Mouse (Mus musculus): Measurements from ENCODE around the gene Crabp1. TPM values are rescaled to one million over a fixed set of nuclear protein-coding genes. Genes with fewer than 3 reads are reported as not detected.

The Crabp1 gene
- polyA plus RNA-seq, 1 experiment, result 23.1 TPM

DNA sequence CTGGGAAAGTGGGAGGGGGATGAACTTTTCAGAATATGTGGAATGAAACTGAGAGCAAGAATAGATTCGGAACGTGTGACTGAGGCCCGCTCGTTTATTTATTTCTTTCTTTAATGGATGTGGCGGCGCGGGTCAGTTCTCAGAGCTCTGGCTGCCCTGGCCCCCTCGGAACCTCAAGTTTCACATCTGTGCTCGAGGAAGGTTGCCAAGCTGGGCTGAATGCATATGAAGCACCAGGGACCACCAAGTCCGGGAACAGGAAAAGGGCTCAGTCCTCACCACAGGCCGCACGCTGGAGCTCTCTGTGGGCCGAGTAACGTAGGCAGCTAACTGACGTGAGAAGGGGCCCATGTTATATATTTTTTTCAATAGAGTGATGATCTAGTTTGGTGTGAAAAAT, 18.0 kb downstream of the Crabp1 start:
- no peak overlapping the region for H3K27ac ChIP-seq (ENCODE audit: control insufficient read depth, insufficient read depth, low read depth, low read length, poor library complexity)
- 83% methylated on average over 15 of the region's 15 CpGs for WGBS
- no peaks in the 10 kb centered on the region for H3K4me1 ChIP-seq (ENCODE audit: control insufficient read depth, insufficient read depth, low read length)
- no peak overlapping the region for H3K4me3 ChIP-seq (replicated peaks; ENCODE audit: control insufficient read depth, low read depth, low read length)
- TF ChIP-seq CTCF (IDR thresholded peaks at IDR 0.05; ENCODE audit: control insufficient read depth, insufficient read depth, low read length), result no peak
- TF ChIP-seq POLR2A (IDR thresholded peaks at IDR 0.05; ENCODE audit: borderline replicate concordance, control insufficient read depth, low read depth, low read length), result no peak

GRCm38 (mm10) chr9:54784003-54784402, 19.5 kb downstream of the Crabp1 start:
- TF ChIP-seq CTCF (IDR thresholded peaks at IDR 0.05; ENCODE audit: control insufficient read depth, insufficient read depth, low read length) (no peak), POLR2A (IDR thresholded peaks at IDR 0.05; ENCODE audit: borderline replicate concordance, control insufficient read depth, low read depth, low read length) (no peak)
- WGBS, result 63% methylated on average over 3 of the region's 3 CpGs

GRCm38 (mm10) chr9:54785215-54785614, 20.7 kb downstream of the Crabp1 start:
- 77% methylated on average over 3 of the region's 3 CpGs for WGBS
- no peak for TF ChIP-seq CTCF (IDR thresholded peaks at IDR 0.05; ENCODE audit: control insufficient read depth, insufficient read depth, low read length)
- no peak for TF ChIP-seq POLR2A (IDR thresholded peaks at IDR 0.05; ENCODE audit: borderline replicate concordance, control insufficient read depth, low read depth, low read length)
- no peaks in the 10 kb centered on the region for H3K4me1 ChIP-seq (ENCODE audit: control insufficient read depth, insufficient read depth, low read length)
- H3K27ac ChIP-seq (ENCODE audit: control insufficient read depth, insufficient read depth, low read depth, low read length, poor library complexity), result no peak overlapping the region
- H3K4me3 ChIP-seq (replicated peaks; ENCODE audit: control insufficient read depth, low read depth, low read length), result no peak overlapping the region

More at GRCm38 (mm10) chr9:54784003-54784402, 19.5 kb downstream of the Crabp1 start:
- Histone ChIP-seq H3K27ac (ENCODE audit: control insufficient read depth, insufficient read depth, low read depth, low read length, poor library complexity) (no peak overlapping the region), H3K4me1 (ENCODE audit: control insufficient read depth, insufficient read depth, low read length) (no peaks in the 10 kb centered on the region), H3K4me3 (replicated peaks; ENCODE audit: control insufficient read depth, low read depth, low read length) (no peak overlapping the region)

- Histone ChIP-seq H3K4me3 (replicated peaks; ENCODE audit: control insufficient read depth, low read depth, low read length) (no peak overlapping the region), H3K4me1 (ENCODE audit: control insufficient read depth, insufficient read depth, low read length) (no peaks in the 10 kb centered on the region), H3K27ac (ENCODE audit: control insufficient read depth, insufficient read depth, low read depth, low read length, poor library complexity) (no peak overlapping the region)
- 79% methylated on average over 1 of the region's 1 CpGs for WGBS
- TF ChIP-seq CTCF (IDR thresholded peaks at IDR 0.05; ENCODE audit: control insufficient read depth, insufficient read depth, low read length) (no peak), POLR2A (IDR thresholded peaks at IDR 0.05; ENCODE audit: borderline replicate concordance, control insufficient read depth, low read depth, low read length) (no peak)
These were observed 21.5 kb downstream of the Crabp1 start for GRCm38 (mm10) chr9:54786083-54786482.

- no peaks in the 10 kb centered on the region for H3K4me1 ChIP-seq (ENCODE audit: control insufficient read depth, insufficient read depth, low read length)
- H3K4me3 ChIP-seq (replicated peaks; ENCODE audit: control insufficient read depth, low read depth, low read length), result no peak overlapping the region
- no peak overlapping the region for H3K27ac ChIP-seq (ENCODE audit: control insufficient read depth, insufficient read depth, low read depth, low read length, poor library complexity)
- TF ChIP-seq CTCF (IDR thresholded peaks at IDR 0.05; ENCODE audit: control insufficient read depth, insufficient read depth, low read length), result no peak
- no peak for TF ChIP-seq POLR2A (IDR thresholded peaks at IDR 0.05; ENCODE audit: borderline replicate concordance, control insufficient read depth, low read depth, low read length)
- 46% methylated on average over 8 of the region's 8 CpGs for WGBS
These were observed 23.2 kb downstream of the Crabp1 start for GRCm38 (mm10) chr9:54787760-54788159.

GRCm38 (mm10) chr9:54790271-54790670, 25.7 kb downstream of the Crabp1 start:
- WGBS, result 12% methylated on average over 5 of the region's 5 CpGs
- TF ChIP-seq CTCF (IDR thresholded peaks at IDR 0.05; ENCODE audit: control insufficient read depth, insufficient read depth, low read length), result no peak
- no peak for TF ChIP-seq POLR2A (IDR thresholded peaks at IDR 0.05; ENCODE audit: borderline replicate concordance, control insufficient read depth, low read depth, low read length)

DNA sequence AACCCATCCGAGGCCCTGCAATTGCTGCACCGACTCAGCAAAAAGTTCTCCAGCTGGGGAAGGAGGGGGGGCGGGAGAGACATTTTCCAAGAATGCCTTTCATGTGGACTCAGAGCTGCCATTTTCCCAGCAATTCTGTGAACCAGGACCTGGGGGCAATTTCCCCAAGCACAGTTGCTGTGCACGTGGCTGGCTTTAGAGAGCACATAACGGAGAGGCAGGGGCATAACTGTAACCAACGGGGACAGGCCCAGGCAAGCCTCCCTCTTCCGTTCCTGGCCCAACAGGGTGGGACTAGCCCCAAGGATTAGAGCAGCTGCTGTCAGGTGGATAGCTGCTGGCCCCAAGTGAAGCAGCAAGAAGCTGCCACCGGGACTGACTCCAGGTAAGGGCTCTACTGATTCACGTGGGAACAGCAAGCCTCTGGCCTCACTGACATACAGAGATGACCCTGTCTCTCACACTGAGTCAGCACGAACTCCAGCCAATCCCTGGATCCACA, 37.0 kb downstream of the Crabp1 start:
- Histone ChIP-seq H3K4me1 (ENCODE audit: control insufficient read depth, insufficient read depth, low read length) (no peaks in the 10 kb centered on the region), H3K4me3 (replicated peaks; ENCODE audit: control insufficient read depth, low read depth, low read length) (no peak overlapping the region), H3K27ac (ENCODE audit: control insufficient read depth, insufficient read depth, low read depth, low read length, poor library complexity) (no peak overlapping the region)
- WGBS, result 52% methylated on average over 10 of the region's 10 CpGs
- no peak for TF ChIP-seq CTCF (IDR thresholded peaks at IDR 0.05; ENCODE audit: control insufficient read depth, insufficient read depth, low read length)
- no peak for TF ChIP-seq POLR2A (IDR thresholded peaks at IDR 0.05; ENCODE audit: borderline replicate concordance, control insufficient read depth, low read depth, low read length)

More at GRCm38 (mm10) chr9:54790271-54790670, 25.7 kb downstream of the Crabp1 start:
- Histone ChIP-seq H3K27ac (ENCODE audit: control insufficient read depth, insufficient read depth, low read depth, low read length, poor library complexity) (no peak overlapping the region), H3K4me3 (replicated peaks; ENCODE audit: control insufficient read depth, low read depth, low read length) (no peak overlapping the region), H3K4me1 (ENCODE audit: control insufficient read depth, insufficient read depth, low read length) (no peaks in the 10 kb centered on the region)

- WGBS, result 69% methylated on average over 6 of the region's 6 CpGs
- H3K4me1 ChIP-seq (ENCODE audit: control insufficient read depth, insufficient read depth, low read length), result no peaks in the 10 kb centered on the region
- H3K4me3 ChIP-seq (replicated peaks; ENCODE audit: control insufficient read depth, low read depth, low read length), result no peak overlapping the region
- H3K27ac ChIP-seq (ENCODE audit: control insufficient read depth, insufficient read depth, low read depth, low read length, poor library complexity), result no peak overlapping the region
- TF ChIP-seq CTCF (IDR thresholded peaks at IDR 0.05; ENCODE audit: control insufficient read depth, insufficient read depth, low read length) (no peak), POLR2A (IDR thresholded peaks at IDR 0.05; ENCODE audit: borderline replicate concordance, control insufficient read depth, low read depth, low read length) (no peak)
These were observed 38.5 kb downstream of the Crabp1 start for GRCm38 (mm10) chr9:54802749-54803679.

Measured in bone marrow, adult 2 months (tissue).